Mouse (Mus musculus): ENCODE measurements around the gene Ifna7. TPM values are rescaled to one million over a fixed set of nuclear protein-coding genes. Genes with fewer than 3 reads are reported as not detected.

The Ifna7 gene
- polyA plus RNA-seq, 1 experiment: not detected

DNA sequence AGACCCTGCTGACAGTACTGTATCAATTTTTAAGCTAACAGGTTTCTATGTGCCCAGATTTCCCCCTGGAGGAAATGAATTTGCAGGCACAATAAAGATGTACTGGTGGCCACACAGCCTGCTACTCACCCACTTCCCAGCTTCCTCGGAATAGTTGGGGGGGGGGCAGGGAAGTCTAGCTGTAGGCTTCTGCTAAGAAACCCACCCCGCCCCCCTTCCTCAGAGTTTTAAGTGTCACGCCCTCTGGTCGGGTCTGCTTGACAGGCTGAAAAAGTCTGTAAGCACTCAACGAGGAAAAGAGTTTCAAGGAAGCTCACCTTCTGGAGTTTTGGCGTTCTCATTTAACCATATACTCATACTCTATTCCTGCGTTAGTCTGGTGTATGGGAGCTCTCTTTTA lies 47.3 kb downstream of the Ifna7 start:
- no peak for TF ChIP-seq POLR2A (IDR thresholded peaks at IDR 0.05; ENCODE audit: borderline replicate concordance, extremely low read depth, insufficient read depth, insufficient read length, poor library complexity, severe bottlenecking)
- no peak for DNase-seq (ENCODE audit: low read depth)

DNA sequence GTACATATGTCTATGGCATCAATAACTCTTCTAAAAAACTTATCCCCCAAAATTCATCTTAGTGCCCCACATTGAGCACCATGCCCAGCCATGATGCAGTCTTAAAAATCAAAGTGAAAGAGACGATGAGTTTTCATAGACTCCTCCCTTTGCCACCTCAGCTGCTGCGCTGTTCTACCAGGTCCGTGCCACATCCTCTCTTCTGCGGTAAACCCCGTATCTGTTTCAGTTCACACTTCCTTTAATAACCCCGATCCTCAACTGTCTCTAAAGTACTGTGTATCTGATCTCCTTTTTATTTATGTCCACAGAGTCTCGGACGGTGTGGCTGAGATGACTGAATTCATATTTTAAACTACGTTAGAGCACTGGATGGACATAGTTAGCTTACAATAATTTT lies 48.6 kb downstream of the Ifna7 start:
- DNase-seq (ENCODE audit: low read depth): no peak
- no peak for TF ChIP-seq POLR2A (IDR thresholded peaks at IDR 0.05; ENCODE audit: borderline replicate concordance, extremely low read depth, insufficient read depth, insufficient read length, poor library complexity, severe bottlenecking)
- no peak for TF ChIP-seq CTCF (IDR thresholded peaks at IDR 0.05; ENCODE audit: borderline replicate concordance, extremely low read depth, insufficient read depth, insufficient read length)

DNA sequence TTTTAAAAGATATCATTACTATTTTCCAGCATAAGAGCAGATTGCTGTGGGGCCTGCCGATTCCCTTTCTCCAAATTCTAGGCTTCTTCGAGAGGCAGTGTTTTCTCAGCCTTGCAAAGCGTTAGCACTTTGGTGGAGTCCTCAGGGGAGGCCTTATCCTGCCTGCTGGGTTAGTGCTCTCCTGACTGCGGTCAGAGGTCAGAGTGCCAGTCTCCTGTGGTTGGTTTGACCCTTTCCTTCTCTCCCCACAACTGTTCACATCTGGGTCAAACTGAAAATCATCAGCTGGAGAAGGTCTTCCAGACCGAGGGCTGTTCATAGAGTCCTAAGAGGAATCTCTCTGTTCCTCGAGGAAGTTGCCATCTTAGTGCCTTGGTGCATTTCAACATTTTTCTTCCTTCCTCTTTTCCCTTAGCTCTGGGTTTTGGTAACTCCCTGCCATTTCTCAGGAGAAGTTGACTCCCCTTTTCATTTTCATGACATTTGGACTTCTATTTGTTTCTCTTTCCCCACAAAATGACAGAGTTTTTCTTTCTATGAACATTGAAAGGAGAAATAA lies 49.1 kb downstream of the Ifna7 start:
- TF ChIP-seq POLR2A (IDR thresholded peaks at IDR 0.05; ENCODE audit: borderline replicate concordance, extremely low read depth, insufficient read depth, insufficient read length, poor library complexity, severe bottlenecking): no peak
- DNase-seq (ENCODE audit: low read depth): no peak

Other genes with a start within 250 kb of the Ifna7 start
- gene Ifna14, start 244.4 kb upstream of the Ifna7 start, polyA plus RNA-seq (2012; rRNA removed): not detected in 2 replicates
- gene Ifna9, start 223.8 kb upstream of the Ifna7 start, polyA plus RNA-seq (2012; rRNA removed): not detected in 2 replicates
- not detected in 2 replicates for gene Ifna12, start 212.9 kb upstream of the Ifna7 start, polyA plus RNA-seq (2012; rRNA removed)
- not detected in 2 replicates for gene C87499, start 181.8 kb upstream of the Ifna7 start, polyA plus RNA-seq (2012; rRNA removed)
- gene Ifna13, start 171.8 kb upstream of the Ifna7 start, polyA plus RNA-seq (2012; rRNA removed): not detected in 2 replicates
- not detected in 2 replicates for gene Ifna16, start 139.3 kb upstream of the Ifna7 start, polyA plus RNA-seq (2012; rRNA removed)
- not detected in 2 replicates for gene Ifna2, start 132.3 kb upstream of the Ifna7 start, polyA plus RNA-seq (2012; rRNA removed)
- not detected in 2 replicates for gene Ifnab, start 124.9 kb upstream of the Ifna7 start, polyA plus RNA-seq (2012; rRNA removed)
- 1.2 and 2.4 TPM in 2 replicates for gene Gm26566, start 94.4 kb upstream of the Ifna7 start, polyA plus RNA-seq (2012; rRNA removed)
- gene Klhl9, start 93.8 kb upstream of the Ifna7 start, polyA plus RNA-seq (2012; rRNA removed): 45.5 and 69.0 TPM in 2 replicates
- gene Gm13271, start 61.4 kb upstream of the Ifna7 start, polyA plus RNA-seq (2012; rRNA removed): not detected in 2 replicates
- gene Gm13283, start 56.1 kb upstream of the Ifna7 start, polyA plus RNA-seq (2012; rRNA removed): not detected in 2 replicates
- gene Gm13290, start 42.4 kb upstream of the Ifna7 start, polyA plus RNA-seq (2012; rRNA removed): not detected in 2 replicates
- gene Gm13289, start 39.3 kb upstream of the Ifna7 start, polyA plus RNA-seq (2012; rRNA removed): not detected in 2 replicates
- gene Gm13272, start 36.4 kb upstream of the Ifna7 start, polyA plus RNA-seq (2012; rRNA removed): 0.11 TPM in 1 of 2 replicates, not detected in the other
- gene Ifnz, start 34.1 kb upstream of the Ifna7 start, polyA plus RNA-seq (2012; rRNA removed): not detected in 2 replicates
- not detected in 2 replicates for gene Gm13276, start 30.5 kb upstream of the Ifna7 start, polyA plus RNA-seq (2012; rRNA removed)
- gene Gm13277, start 27.6 kb upstream of the Ifna7 start, polyA plus RNA-seq (2012; rRNA removed): not detected in 2 replicates
- not detected in 2 replicates for gene Gm13278, start 24.7 kb upstream of the Ifna7 start, polyA plus RNA-seq (2012; rRNA removed)
- not detected in 2 replicates for gene Gm13275, start 21.7 kb upstream of the Ifna7 start, polyA plus RNA-seq (2012; rRNA removed)
- not detected in 2 replicates for gene Gm13279, start 18.8 kb upstream of the Ifna7 start, polyA plus RNA-seq (2012; rRNA removed)
- gene Gm13285, start 16.6 kb upstream of the Ifna7 start, polyA plus RNA-seq (2012; rRNA removed): not detected in 2 replicates
- not detected in 2 replicates for gene Gm13287, start 13.0 kb upstream of the Ifna7 start, polyA plus RNA-seq (2012; rRNA removed)
- not detected in 2 replicates for gene Gm13288, start 10.7 kb upstream of the Ifna7 start, polyA plus RNA-seq (2012; rRNA removed)
- not detected in 2 replicates for gene Ifna11, start 3.7 kb downstream of the Ifna7 start, polyA plus RNA-seq (2012; rRNA removed)
- not detected in 2 replicates for gene Ifna6, start 11.2 kb downstream of the Ifna7 start, polyA plus RNA-seq (2012; rRNA removed)
- not detected in 2 replicates for gene Ifna5, start 19.3 kb downstream of the Ifna7 start, polyA plus RNA-seq (2012; rRNA removed)
- gene Ifna4, start 25.6 kb downstream of the Ifna7 start, polyA plus RNA-seq (2012; rRNA removed): not detected in 2 replicates
- not detected in 2 replicates for gene Ifna1, start 33.9 kb downstream of the Ifna7 start, polyA plus RNA-seq (2012; rRNA removed)
- not detected in 2 replicates for gene Ifne, start 64.0 kb downstream of the Ifna7 start, polyA plus RNA-seq (2012; rRNA removed)